Mouse (Mus musculus) mouse trophoblast stem cell (cell line): ENCODE results near the gene Nlrp2.

Source experiments
- in situ Hi-C, 2 experiments: fragments of 300-500 bp; cut with MseI, MboI; formaldehyde crosslinking; loops; 2 replicates in 1 of 2; 3 replicates in 1 of 2; pipeline ENCODE4 v1.15.1; 2025

The Nlrp2 gene

GRCm38 (mm10) chr7:5350935-5351334, at the start of gene Nlrp2:
Gene Nlrp2 (minus strand): TSS chr7:5351035.
- in situ Hi-C loops = no loop called here

GRCm38 (mm10) chr7:5366724-5367123, 15.9 kb upstream of the Nlrp2 start:
- in situ Hi-C loops = no loop called here

GRCm38 (mm10) chr7:5363599-5363998, 12.8 kb upstream of the Nlrp2 start:
- in situ Hi-C loops = no loop called here

GRCm38 (mm10) chr7:5350237-5350636, 598 bp downstream of the Nlrp2 start, which contains the start of gene Gm5065:
Gene Gm5065 (plus strand): TSS chr7:5350537.
- in situ Hi-C loops = no loop called here

- in situ Hi-C loops = no loop called here
These were observed 23.3 kb downstream of the Nlrp2 start for GRCm38 (mm10) chr7:5327511-5327910.

GRCm38 (mm10) chr7:5288281-5288680, 62.6 kb downstream of the Nlrp2 start:
- in situ Hi-C loops = no loop called here

- in situ Hi-C loops = no loop called here
These were observed 87.8 kb downstream of the Nlrp2 start for GRCm38 (mm10) chr7:5263051-5263450.
